Mouse (Mus musculus) stomach, adult 2 months (tissue): ENCODE data around the gene Psme2. TPM values are rescaled to one million over a fixed set of nuclear protein-coding genes. Genes with fewer than 3 reads are reported as not detected.

Source experiments
- polyA plus RNA-seq: library from polyadenylated mRNA; depleted of rRNA; stranded (reverse); fragments of >200 nt; gene quantifications from 2 replicates; pipeline ENCODE4 v1.2.3, GENCODE M21; 2012; rRNA removed

Psme2 gene
- polyA plus RNA-seq, result 20.5 and 26.3 TPM in 2 replicates

DNA sequence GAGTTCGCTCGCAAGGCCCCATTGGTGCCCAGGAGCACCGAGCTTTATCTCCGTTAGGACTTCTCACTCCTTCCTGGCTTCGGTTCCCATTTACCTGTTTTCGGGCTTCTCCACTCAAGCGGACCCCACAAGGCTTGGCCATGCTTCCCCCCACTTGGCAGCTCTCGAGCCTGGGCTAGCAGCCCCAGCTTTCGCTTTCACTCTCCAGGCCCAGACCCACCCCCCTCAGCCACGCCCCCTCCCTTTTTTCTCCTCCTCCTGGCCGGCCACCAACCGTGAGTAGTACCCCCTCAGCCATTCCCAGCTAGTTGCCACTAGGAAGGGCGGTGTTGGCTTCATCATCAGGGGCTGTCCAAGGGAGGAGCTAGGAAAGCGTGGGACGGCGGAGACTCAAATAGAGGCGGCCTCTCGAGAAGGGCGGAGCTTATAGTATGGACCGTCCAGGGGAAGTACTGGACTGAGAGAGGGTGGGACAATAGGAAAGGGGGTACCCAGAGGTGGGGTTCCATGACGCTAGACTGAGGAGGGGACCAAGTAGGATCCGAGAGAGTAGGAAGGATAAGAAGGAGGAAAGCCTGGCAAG lies at the start of gene Psme2:
TSS of gene Psme2 (minus strand) at position 366 of the 583 bp plus-strand sequence.

DNA sequence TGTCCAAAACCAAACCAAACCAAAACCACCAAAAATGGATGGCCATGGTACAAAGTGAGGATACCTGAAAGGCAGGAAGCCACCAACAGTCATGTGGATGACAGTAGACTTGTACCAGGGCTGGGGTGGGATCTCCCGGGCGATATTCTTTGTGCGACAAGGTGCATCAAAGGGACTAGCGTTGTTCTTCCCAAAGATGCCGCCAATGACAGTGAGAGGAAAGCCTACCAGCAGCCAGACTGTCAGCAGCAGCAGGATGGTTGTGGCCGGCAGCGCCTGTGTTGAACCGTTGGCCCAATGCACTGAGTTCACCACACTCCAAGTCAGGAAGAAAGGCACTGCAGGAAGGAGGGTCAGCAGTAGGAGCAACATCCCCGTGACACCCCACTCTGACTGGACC lies 46.9 kb upstream of the Psme2 start, which contains the start of gene Gm49378:
TSS of gene Gm49378 (minus strand) at position 101 of the 400 bp plus-strand sequence.

GRCm38 (mm10) chr14:55635523-55636007 lies 44.7 kb upstream of the Psme2 start, which contains the start of gene Ipo4:
Gene Ipo4 (minus strand): TSS chr14:55635957.

GRCm38 (mm10) chr14:55617822-55618221 lies 26.9 kb upstream of the Psme2 start, which contains the start of gene Rec8:
Gene Rec8 (plus strand): TSS chr14:55618037.

GRCm38 (mm10) chr14:55603271-55603632 lies 12.3 kb upstream of the Psme2 start, which contains the start of gene Irf9:
Gene Irf9 (plus strand): TSS chr14:55603571.

GRCm38 (mm10) chr14:55591331-55591891 lies 498 bp upstream of the Psme2 start, which contains the start of gene Rnf31:
Gene Rnf31 (plus strand): TSS chr14:55591708.

GRCm38 (mm10) chr14:55584702-55585565 lies 6.0 kb downstream of the Psme2 start, which contains the start of gene Emc9:
Gene Emc9 (minus strand): TSS chr14:55585302.

DNA sequence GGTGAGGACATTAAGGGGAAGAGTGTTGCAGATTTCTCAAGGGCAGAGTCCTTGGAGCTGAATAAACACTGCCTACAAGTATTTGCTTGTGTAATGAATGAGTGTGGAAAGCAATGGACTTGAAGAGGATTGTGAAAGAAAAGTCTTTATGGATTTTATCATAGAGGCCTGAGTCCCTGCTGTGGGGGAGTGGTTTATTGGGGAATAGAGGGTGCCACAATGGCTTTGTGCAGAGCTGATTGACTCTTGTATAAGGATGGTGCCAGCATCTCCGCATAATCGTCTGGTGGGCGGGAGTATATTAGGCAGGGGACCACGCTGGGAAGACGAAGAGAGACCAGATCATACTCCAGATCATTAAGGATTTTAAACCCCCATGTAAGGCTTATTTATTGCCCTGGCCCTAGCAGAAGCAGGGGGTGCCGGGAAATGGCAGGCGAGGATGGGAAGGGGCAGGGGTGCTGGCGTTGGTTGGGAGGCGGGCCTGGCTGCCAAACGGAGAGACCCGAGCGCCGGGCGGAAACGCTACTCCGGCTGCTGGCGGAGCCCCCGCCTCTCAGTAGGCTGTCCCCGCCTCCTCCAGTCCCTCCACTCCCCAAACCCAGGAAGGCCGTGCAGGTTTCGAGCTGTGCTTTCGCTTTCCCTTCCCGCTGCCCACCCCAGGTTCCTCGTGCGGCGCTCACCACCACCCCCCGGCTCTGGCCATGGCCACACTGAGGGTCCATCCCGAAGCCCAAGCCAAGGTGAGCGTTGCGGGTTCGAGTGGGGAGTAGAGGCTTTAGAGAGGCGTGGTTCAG lies 12.8 kb downstream of the Psme2 start, which contains the start of gene Psme1:
TSS of gene Psme1 (plus strand) at position 253 of the 797 bp plus-strand sequence.

DNA sequence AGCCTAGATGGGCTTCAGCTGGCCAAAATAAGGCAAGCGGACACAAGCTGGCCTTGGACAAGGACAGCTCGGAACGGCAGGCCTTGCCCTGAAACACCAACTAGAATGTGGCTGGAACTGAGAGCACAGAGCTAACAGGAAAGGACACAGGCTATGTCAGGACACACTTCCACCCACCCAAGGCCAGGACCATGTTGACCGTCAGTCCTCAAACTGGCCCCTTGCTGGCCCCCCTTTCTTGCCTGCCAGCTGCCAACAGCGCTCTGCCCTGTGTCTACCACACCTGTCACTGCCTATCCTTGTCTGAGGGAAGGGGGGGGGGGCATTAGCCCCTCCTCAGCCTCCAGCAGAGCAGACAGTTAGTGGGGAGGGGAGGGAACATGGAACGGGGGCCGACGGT lies 15.6 kb downstream of the Psme2 start, which contains the start of gene Fitm1:
TSS of gene Fitm1 (plus strand) at position 316 of the 400 bp plus-strand sequence.

DNA sequence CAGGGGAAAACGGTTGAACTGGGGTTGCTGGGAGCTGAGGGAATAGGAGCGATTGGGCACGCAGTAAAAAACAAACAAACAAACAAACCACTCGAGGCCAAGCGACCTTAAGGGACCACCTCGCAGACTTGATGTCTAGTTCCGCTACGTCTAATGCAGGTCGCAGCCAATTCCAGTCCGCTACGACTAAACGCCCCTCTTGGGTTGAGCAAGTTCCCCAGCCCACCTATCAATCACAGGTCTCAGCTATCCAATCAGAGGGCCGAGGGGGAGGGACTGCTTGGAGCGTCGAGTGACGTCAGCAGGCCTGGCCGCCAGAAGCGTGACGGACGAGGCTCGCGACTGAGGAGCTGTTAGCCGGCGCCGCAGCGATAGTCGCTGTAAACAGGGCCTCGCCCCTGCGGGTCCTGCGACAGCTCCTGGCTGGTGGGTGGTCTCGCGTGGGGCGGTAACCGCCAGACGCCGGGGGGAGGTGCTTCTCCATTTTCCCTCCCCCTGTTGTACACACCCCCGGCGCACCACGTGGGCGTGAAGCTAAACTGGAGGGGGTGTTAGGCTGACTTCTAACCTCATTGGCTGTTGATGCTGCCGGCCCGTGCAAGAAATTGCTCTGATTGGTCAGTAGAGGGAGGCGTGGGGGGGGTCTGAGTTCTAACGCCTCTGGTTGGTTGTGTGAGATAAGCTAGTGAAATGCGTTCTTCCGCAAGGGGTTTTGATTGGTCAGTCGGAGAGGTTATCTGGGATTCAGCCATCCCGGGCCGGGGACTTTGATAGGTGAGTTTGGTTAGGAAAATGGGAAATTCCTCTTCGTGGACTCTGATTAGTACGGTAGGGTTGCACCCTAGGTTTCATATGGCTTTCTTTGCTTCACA lies 30.5 kb downstream of the Psme2 start, which contains the start of gene A730061H03Rik:
TSS of gene A730061H03Rik (minus strand) at position 205 of the 872 bp plus-strand sequence.

GRCm38 (mm10) chr14:55559799-55560201 lies 31.1 kb downstream of the Psme2 start, which contains the start of gene Dcaf11:
Gene Dcaf11 (plus strand): TSS chr14:55560006.

DNA sequence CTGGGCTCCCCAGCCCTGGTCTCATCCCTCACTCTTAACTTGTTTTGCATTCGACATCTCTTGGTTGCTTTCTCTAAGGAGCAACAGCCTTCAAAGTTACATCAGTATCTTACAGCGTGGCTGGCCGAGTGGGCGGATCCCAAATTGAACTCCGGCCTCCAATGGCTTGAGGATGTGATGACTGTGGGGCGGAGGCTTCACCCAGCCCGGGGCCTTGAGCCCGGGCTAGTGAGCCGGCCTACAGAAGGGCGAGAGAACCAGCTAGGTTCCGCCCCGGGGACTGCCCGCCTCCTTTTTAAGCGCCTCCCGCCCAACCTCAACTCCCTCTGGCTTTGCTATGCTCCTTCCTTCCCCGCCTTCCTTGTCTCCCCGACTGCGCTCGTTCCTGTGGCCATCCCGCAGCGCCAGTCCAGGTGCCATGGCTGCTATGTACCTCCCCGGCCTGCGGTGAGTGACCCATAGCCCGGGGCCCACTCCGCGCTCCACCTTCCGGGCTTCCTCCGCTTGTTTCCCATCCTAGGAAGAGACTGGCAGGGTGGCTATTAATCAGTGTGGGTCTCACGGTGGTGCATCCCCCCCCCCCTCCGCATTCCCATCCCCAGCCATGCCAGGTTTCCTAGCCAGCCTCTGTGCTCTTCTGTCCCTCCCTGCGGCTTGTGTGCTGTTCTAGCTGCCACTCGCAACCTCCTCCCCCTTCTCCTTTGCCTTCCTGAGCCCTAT lies 50.7 kb downstream of the Psme2 start, which contains the start of gene Pck2:
TSS of gene Pck2 (plus strand) at position 200 of the 720 bp plus-strand sequence.

Other genes starting within 250 kb of the Psme2 start
- 9.0 and 9.5 TPM in 2 replicates for gene Dhrs4, start 112.4 kb downstream of the Psme2 start, polyA plus RNA-seq
- 0.84 and 1.7 TPM in 2 replicates for gene Carmil3, start 100.5 kb downstream of the Psme2 start, polyA plus RNA-seq
- gene Cpne6, start 80.7 kb downstream of the Psme2 start, polyA plus RNA-seq, result 0.02 and 0.04 TPM in 2 replicates
- gene Nrl, start 66.1 kb downstream of the Psme2 start, polyA plus RNA-seq, result not detected in 2 replicates
- 9.6 and 12.0 TPM in 2 replicates for gene Pck2, start 50.8 kb downstream of the Psme2 start, polyA plus RNA-seq
- 34.1 and 39.6 TPM in 2 replicates for gene Dcaf11, start 31.1 kb downstream of the Psme2 start, polyA plus RNA-seq
- 0.36 and 0.43 TPM in 2 replicates for gene A730061H03Rik, start 30.7 kb downstream of the Psme2 start, polyA plus RNA-seq
- 5.4 and 7.6 TPM in 2 replicates for gene Fitm1, start 15.5 kb downstream of the Psme2 start, polyA plus RNA-seq
- gene Psme1, start 13.0 kb downstream of the Psme2 start, polyA plus RNA-seq, result 18.6 and 20.4 TPM in 2 replicates
- 8.2 and 12.0 TPM in 2 replicates for gene Emc9, start 5.8 kb downstream of the Psme2 start, polyA plus RNA-seq
- gene Rnf31, start 595 bp upstream of the Psme2 start, polyA plus RNA-seq, result 14.6 and 15.8 TPM in 2 replicates
- 20.0 and 20.2 TPM in 2 replicates for gene Irf9, start 12.5 kb upstream of the Psme2 start, polyA plus RNA-seq
- 4.1 and 5.4 TPM in 2 replicates for gene Rec8, start 26.9 kb upstream of the Psme2 start, polyA plus RNA-seq
- gene Ipo4, start 44.8 kb upstream of the Psme2 start, polyA plus RNA-seq, result 31.9 and 34.9 TPM in 2 replicates
- 8.5 and 8.6 TPM in 2 replicates for gene Gm49378, start 46.8 kb upstream of the Psme2 start, polyA plus RNA-seq
- 55.0 and 58.0 TPM in 2 replicates for gene Tm9sf1, start 52.7 kb upstream of the Psme2 start, polyA plus RNA-seq
- gene Tssk4, start 59.1 kb upstream of the Psme2 start, polyA plus RNA-seq, result 0.38 and 0.49 TPM in 2 replicates
- gene Mdp1, start 69.4 kb upstream of the Psme2 start, polyA plus RNA-seq, result 6.8 and 7.4 TPM in 2 replicates
- gene Gmpr2, start 80.8 kb upstream of the Psme2 start, polyA plus RNA-seq, result 3.7 and 4.7 TPM in 2 replicates
- 167 and 187 TPM in 2 replicates for gene Nedd8, start 81.0 kb upstream of the Psme2 start, polyA plus RNA-seq
- gene Tinf2, start 90.7 kb upstream of the Psme2 start, polyA plus RNA-seq, result 3.1 and 4.4 TPM in 2 replicates
- gene Tgm1, start 122.8 kb upstream of the Psme2 start, polyA plus RNA-seq, result 29.4 and 45.8 TPM in 2 replicates
- 24.3 and 27.3 TPM in 2 replicates for gene Rabggta, start 131.2 kb upstream of the Psme2 start, polyA plus RNA-seq
- 50.3 and 51.5 TPM in 2 replicates for gene Dhrs1, start 154.6 kb upstream of the Psme2 start, polyA plus RNA-seq
- gene Nop9, start 154.6 kb upstream of the Psme2 start, polyA plus RNA-seq, result 5.8 and 6.9 TPM in 2 replicates
- gene Cideb, start 167.3 kb upstream of the Psme2 start, polyA plus RNA-seq, result 16.4 and 17.4 TPM in 2 replicates
- 5.8 and 10.2 TPM in 2 replicates for gene Ltb4r2, start 170.3 kb upstream of the Psme2 start, polyA plus RNA-seq
- 5.6 and 10.4 TPM in 2 replicates for gene Ltb4r1, start 174.8 kb upstream of the Psme2 start, polyA plus RNA-seq
- gene Adcy4, start 193.0 kb upstream of the Psme2 start, polyA plus RNA-seq, result 8.0 and 9.3 TPM in 2 replicates
- gene Ripk3, start 197.8 kb upstream of the Psme2 start, polyA plus RNA-seq, result 16.6 and 17.9 TPM in 2 replicates
- 13.1 and 15.8 TPM in 2 replicates for gene Nfatc4, start 232.0 kb upstream of the Psme2 start, polyA plus RNA-seq